Mouse (Mus musculus): ENCODE data around the gene Rhbdl3. TPM values are rescaled to one million over a fixed set of nuclear protein-coding genes. Genes with fewer than 3 reads are reported as not detected.

Gene Rhbdl3
- polyA plus RNA-seq, 1 experiment from 2014 or later: 4.2 TPM

- Histone ChIP-seq H3K9me3 (ENCODE audit: control insufficient read depth, low read length) (no peaks in the 10 kb centered on the region), H3K9ac (ENCODE audit: low read depth, low read length) (no peak overlapping the region), H3K4me1 (ENCODE audit: control insufficient read depth, insufficient read depth, low read depth, low read length) (peaks cover 25% of the 10 kb centered on the region), H3K27me3 (replicated peaks; ENCODE audit: control insufficient read depth, insufficient read depth, low read length) (no peaks in the 10 kb centered on the region), H3K27ac (ENCODE audit: low read depth, low read length) (no peak overlapping the region), H3K36me3 (ENCODE audit: control insufficient read depth, insufficient read depth, low read length) (peaks cover 30% of the 10 kb centered on the region), H3K4me3 (ENCODE audit: low read length) (no peak overlapping the region), H3K4me2 (ENCODE audit: low read length) (no peak overlapping the region)
- WGBS: 82% methylated on average over 1 of the region's 1 CpGs
- ATAC-seq: no peak
Measured at GRCm38 (mm10) chr11:80389885-80390284, 89.2 kb downstream of the Rhbdl3 start.

GRCm38 (mm10) chr11:80391407-80392120 is 90.9 kb downstream of the Rhbdl3 start:
- Histone ChIP-seq H3K27ac (ENCODE audit: low read depth, low read length) (no peak overlapping the region), H3K4me1 (ENCODE audit: control insufficient read depth, insufficient read depth, low read depth, low read length) (peaks cover 9% of the 10 kb centered on the region), H3K27me3 (replicated peaks; ENCODE audit: control insufficient read depth, insufficient read depth, low read length) (no peaks in the 10 kb centered on the region), H3K9me3 (ENCODE audit: control insufficient read depth, low read length) (no peaks in the 10 kb centered on the region), H3K4me2 (ENCODE audit: low read length) (no peak overlapping the region), H3K9ac (ENCODE audit: low read depth, low read length) (no peak overlapping the region), H3K36me3 (ENCODE audit: control insufficient read depth, insufficient read depth, low read length) (peaks cover 39% of the 10 kb centered on the region), H3K4me3 (ENCODE audit: low read length) (no peak overlapping the region)
- no peak for ATAC-seq
- WGBS: 92% methylated on average over 2 of the region's 2 CpGs

GRCm38 (mm10) chr11:80395930-80396329 is 95.2 kb downstream of the Rhbdl3 start:
- 89% methylated on average over 3 of the region's 3 CpGs for WGBS
- Histone ChIP-seq H3K9me3 (ENCODE audit: control insufficient read depth, low read length) (no peaks in the 10 kb centered on the region), H3K9ac (ENCODE audit: low read depth, low read length) (no peak overlapping the region), H3K4me2 (ENCODE audit: low read length) (no peak overlapping the region), H3K27ac (ENCODE audit: low read depth, low read length) (no peak overlapping the region), H3K4me1 (ENCODE audit: control insufficient read depth, insufficient read depth, low read depth, low read length) (no peaks in the 10 kb centered on the region), H3K36me3 (ENCODE audit: control insufficient read depth, insufficient read depth, low read length) (peaks cover 37% of the 10 kb centered on the region), H3K27me3 (replicated peaks; ENCODE audit: control insufficient read depth, insufficient read depth, low read length) (no peaks in the 10 kb centered on the region), H3K4me3 (ENCODE audit: low read length) (no peak overlapping the region)
- ATAC-seq: no peak

GRCm38 (mm10) chr11:80396617-80397016 is 95.9 kb downstream of the Rhbdl3 start:
- 89% methylated on average over 4 of the region's 4 CpGs for WGBS

More at GRCm38 (mm10) chr11:80396617-80397016, 95.9 kb downstream of the Rhbdl3 start:
- no peaks in the 10 kb centered on the region for H3K4me1 ChIP-seq (ENCODE audit: control insufficient read depth, insufficient read depth, low read depth, low read length)
- no peak overlapping the region for H3K9ac ChIP-seq (ENCODE audit: low read depth, low read length)
- no peak overlapping the region for H3K4me2 ChIP-seq (ENCODE audit: low read length)
- peaks cover 32% of the 10 kb centered on the region for H3K36me3 ChIP-seq (ENCODE audit: control insufficient read depth, insufficient read depth, low read length)
- H3K4me3 ChIP-seq (ENCODE audit: low read length): no peak overlapping the region
- H3K27ac ChIP-seq (ENCODE audit: low read depth, low read length): no peak overlapping the region
- no peaks in the 10 kb centered on the region for H3K27me3 ChIP-seq (replicated peaks; ENCODE audit: control insufficient read depth, insufficient read depth, low read length)
- no peaks in the 10 kb centered on the region for H3K9me3 ChIP-seq (ENCODE audit: control insufficient read depth, low read length)
- ATAC-seq: no peak

Other genes starting within 250 kb of the Rhbdl3 start
- 12.6 and 13.8 TPM in 2 replicates for gene Crlf3, start 219.9 kb upstream of the Rhbdl3 start, polyA plus RNA-seq (2015; fragmentation: Nextera tagmentation; extraction: Ambion mirVana)
- gene Atad5, start 211.5 kb upstream of the Rhbdl3 start, polyA plus RNA-seq (2015; fragmentation: Nextera tagmentation; extraction: Ambion mirVana): 4.3 and 4.4 TPM in 2 replicates
- gene Tefm, start 158.7 kb upstream of the Rhbdl3 start, polyA plus RNA-seq (2015; fragmentation: Nextera tagmentation; extraction: Ambion mirVana): 21.0 and 22.0 TPM in 2 replicates
- 4.0 and 4.1 TPM in 2 replicates for gene Adap2, start 146.8 kb upstream of the Rhbdl3 start, polyA plus RNA-seq (2015; fragmentation: Nextera tagmentation; extraction: Ambion mirVana)
- gene Rnf135, start 117.1 kb upstream of the Rhbdl3 start, polyA plus RNA-seq (2015; fragmentation: Nextera tagmentation; extraction: Ambion mirVana): 4.6 and 4.9 TPM in 2 replicates
- gene Rhot1, start 91.9 kb upstream of the Rhbdl3 start, polyA plus RNA-seq (2015; fragmentation: Nextera tagmentation; extraction: Ambion mirVana): 66.9 and 69.9 TPM in 2 replicates
- 36.9 and 41.1 TPM in 2 replicates for gene 5730455P16Rik, start 77.1 kb downstream of the Rhbdl3 start, polyA plus RNA-seq (2015; fragmentation: Nextera tagmentation; extraction: Ambion mirVana)
- 159 and 176 TPM in 2 replicates for gene Zfp207, start 82.4 kb downstream of the Rhbdl3 start, polyA plus RNA-seq (2015; fragmentation: Nextera tagmentation; extraction: Ambion mirVana)
- gene Psmd11, start 127.7 kb downstream of the Rhbdl3 start, polyA plus RNA-seq (2015; fragmentation: Nextera tagmentation; extraction: Ambion mirVana): 272 and 275 TPM in 2 replicates
- gene Cdk5r1, start 176.1 kb downstream of the Rhbdl3 start, polyA plus RNA-seq (2015; fragmentation: Nextera tagmentation; extraction: Ambion mirVana): 77.3 and 81.1 TPM in 2 replicates

Measured in hindbrain, embryonic 16.5 days (tissue).